Mouse (Mus musculus) thymus, postnatal 25 days (tissue): ENCODE results near the gene Rbm20.
"Not testable (repeated sequence)": the region's sequence is repeated elsewhere in the genome, so short reads cannot be mapped to it uniquely, and the experiment has no call there.

Experiments used
- DNase-seq: peaks from one replicate; pipeline ENCODE4 v3.0.0; 2022

Gene Rbm20

DNA sequence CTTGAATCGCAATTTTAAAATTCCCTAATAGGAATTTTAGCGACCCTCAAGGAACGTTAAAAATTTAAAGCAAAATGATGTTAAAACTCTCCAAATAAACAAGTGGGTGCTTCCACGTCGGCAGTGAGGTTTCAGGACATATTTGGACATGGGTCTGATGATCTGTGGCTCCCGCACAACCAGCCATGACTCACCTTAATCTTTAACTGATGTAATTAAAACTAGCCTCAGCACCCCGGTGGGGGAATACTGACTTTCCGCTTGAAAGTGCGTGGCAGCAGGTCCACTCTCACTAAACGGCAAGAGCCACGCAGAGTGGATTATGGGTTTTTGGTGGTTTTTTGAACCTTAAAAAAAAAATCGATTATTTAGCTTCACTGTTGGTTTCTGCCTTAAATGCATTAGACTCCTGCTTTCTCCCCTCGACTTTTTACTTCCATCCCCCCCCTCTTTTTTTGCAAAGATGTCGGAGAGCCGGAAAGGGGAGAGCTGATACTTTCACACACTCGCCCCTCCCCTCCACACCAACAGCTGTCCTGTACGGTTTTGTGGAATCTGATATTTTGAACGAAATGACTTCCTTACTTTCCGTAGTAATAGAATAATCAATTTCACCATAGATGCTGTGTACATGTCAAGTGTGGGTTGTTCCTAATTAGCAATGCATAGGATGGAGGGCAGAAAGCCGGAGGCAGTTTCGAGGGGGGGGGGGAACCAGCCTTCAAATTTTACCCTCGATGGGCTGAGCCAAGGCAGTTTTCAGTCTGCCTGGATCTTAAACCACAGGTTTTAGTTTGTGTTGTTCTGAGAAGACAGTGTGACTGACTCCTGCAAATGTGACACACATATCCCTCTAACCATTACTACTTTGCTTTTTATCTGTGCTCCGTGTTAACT lies 117.1 kb downstream of the Rbm20 start:
- DNase-seq: no peak

DNA sequence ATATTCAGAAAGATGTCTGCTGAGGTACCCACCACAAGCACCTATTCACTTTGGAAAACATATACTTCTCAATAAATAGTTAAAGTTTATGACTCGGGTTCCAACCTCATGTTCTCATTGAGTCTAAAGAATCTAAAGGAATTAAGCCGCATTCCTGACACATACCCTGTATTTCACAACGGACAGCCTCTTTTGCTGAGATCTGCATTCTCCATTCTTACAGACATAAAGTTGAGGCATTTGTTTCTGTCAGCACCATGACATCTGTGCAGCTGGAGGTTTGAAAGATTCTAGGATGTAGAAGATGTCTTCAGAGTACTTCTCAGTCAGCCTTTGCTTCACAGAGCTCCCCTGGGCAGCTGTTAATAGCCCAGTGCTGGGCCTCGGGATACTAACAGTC lies 117.9 kb downstream of the Rbm20 start:
- no peak for DNase-seq

DNA sequence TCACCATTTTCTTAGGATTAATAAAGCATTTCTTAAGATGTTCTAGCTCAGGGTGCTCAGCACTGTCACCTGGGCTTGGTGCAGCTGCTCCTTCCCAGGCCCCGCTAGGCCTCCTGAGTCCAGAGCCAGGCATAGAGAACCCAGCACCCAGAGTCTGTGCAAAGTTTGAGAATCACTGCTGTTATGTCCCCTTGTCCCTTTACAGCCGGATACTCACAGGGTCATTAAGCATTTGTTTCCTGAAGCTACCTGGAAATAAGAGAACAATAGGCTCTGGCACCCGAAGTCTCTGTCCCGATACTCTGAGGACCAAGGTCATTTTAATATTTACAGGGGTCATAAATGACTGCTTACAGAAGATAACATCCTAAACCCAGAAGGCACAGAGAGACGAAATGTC lies 118.9 kb downstream of the Rbm20 start:
- DNase-seq: no peak

DNA sequence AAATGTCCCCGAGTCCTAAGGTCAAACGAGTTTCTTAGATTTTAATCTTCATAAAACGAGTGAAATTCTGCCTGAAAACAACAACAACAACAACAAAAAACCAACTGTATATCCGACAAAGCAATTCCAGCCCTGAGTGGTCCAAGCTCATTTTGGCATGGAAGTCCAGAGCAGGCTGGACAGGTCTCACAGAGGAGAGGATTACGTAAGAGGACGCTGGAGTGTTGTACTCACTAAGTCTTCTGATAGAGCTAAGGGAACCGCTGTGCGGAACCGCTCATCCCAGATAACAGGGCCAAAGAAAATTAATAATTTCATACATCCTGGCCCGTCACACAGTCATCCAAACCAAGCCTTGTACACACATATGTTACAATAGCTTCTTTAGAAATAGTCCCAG lies 120.7 kb downstream of the Rbm20 start:
- DNase-seq: no peak

DNA sequence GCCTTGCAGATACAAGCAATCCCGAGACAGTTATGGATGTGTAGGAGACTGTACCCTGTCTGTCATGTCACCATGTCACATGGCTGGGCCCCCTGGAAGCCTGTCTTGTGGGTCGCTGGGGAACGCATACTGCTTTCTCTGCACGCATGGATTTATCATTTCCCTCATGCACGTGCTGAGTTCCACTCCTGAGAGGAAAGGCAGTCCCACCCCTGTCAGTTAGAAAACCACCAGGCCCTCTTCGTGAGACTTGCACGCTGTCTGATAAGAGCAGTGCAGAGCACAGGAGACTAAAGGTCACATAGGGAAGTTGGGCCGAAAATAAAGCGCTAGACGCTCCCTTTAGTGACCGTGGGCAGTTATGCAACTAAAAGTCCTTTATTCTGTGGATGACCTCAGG lies 122.8 kb downstream of the Rbm20 start:
- DNase-seq: no peak

DNA sequence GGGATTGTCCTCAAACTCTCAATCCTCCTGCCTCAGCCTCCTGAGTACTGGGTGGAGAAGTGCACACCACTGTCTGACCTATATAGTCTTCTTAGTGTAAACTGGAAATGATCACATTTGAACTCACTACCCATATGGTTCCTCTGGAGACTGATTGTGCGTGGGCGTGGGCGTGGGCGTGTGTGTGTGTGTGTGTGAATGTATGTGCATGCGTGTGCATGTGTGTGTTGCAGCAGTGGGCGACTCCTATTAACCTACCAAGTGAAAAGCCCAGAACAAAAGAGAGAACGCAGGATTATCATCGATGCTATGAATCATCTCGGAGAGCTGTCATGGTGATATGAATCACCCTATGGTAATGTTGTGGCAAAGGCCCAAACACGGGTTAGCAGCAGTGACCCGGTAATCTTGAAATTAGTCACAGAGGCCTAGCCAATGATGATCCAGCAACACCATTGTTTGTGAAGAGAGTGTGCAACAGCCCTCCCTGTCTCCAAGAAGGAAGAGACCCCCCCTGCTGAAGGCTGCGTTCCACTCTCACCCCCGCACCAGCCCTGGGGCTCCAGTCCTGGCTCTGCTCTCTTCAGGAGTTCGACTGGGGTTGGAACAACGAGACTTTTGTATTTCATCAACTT lies 123.4 kb downstream of the Rbm20 start:
- no peak for DNase-seq

DNA sequence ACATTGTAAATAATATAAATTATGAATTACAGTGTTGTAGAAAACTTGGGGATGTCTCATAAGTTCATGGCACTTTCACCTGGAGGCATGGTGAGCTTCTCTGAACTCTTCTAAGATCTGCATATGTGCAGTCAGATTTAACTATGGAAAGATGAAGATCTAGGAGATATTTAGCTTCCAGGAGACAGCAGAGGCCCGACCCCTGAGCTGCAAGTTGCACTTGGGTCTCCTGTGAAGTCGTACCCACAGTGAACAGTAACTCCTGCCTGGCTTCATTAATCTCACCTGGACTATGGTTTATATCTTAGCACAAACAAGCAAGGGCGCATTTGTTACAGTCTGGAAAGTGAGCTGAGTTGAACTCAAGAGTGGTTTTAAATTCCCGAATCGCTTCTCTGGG lies 124.3 kb downstream of the Rbm20 start:
- DNase-seq: no peak

DNA sequence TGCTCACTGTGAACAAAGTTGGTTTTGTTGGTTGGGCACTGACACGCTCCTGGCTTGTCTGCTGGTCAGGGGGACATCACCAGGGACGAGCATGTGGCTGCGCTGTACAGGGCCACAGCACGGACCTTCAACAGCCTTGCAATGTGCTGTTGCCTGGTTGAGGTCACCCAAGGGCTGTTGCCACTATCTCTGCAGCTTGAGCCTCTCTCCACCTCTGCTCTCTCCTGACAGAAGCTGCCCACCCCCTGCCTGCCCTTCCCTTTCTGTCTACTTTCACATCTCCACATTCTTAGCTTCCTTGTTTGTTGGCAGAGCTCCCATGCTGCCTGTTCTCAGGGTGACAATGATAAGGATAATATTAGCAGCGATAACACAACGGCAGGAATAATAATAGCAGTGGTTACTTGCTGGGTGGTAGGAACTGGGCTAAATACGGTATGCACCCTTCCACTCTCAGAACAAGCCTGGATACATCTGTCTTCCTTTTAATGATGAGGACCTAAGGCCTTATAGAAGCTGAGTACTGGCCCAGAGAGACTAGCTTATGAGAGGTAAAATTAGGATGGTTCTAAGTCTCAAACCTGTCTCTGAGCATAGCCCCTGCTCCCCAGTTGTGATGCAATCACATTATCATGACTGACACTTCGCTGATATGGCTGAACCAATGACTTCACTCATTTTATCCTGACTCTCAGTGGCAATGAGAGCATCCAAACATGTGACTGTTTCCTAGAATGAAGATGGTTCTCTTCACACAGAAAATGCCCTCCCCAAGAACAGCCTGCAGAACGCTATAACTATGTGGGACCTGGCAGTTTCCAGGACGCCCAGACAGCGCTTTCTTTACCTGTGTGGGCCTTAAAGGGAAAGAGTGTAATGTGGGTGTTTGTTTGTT lies 124.9 kb downstream of the Rbm20 start:
- DNase-seq: no peak

DNA sequence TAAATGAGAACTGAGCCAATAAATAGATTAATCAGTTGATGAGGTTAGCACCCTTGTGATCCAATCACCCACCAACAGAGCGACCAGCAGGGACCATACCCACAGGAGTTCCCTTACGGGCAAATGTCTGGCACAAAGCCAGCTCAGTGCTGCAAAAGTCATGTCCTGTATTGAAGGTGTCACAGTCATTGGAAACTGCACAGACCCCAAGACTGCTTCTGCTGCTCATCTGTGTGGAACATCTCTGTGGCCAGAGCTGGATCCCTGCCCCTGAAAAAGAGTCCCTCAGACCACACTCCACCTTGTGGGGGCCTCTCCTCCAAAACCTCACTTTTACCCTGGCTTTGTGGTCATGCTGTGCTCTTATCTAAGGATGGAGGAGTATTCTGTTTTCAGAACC lies 126.8 kb downstream of the Rbm20 start:
- no peak for DNase-seq

DNA sequence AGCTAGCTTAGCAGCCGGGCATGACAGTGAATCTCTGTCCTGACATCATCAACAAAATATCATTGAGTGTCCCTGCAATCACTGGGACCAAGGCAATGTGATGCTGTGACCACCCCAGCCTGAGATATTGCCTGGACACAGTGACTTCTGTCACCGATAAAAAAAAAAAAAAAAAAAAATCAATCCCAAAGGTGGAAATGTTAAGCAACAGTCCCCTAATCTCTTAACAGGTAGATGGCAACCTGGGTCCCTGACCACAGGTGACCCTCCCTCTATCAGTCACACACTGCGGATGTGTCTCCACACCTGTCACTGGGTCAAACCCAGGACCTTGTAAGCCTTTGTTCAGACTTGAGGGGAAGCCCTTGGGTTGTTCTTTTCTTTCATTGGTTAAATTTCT lies 128.0 kb downstream of the Rbm20 start:
- DNase-seq: no peak

DNA sequence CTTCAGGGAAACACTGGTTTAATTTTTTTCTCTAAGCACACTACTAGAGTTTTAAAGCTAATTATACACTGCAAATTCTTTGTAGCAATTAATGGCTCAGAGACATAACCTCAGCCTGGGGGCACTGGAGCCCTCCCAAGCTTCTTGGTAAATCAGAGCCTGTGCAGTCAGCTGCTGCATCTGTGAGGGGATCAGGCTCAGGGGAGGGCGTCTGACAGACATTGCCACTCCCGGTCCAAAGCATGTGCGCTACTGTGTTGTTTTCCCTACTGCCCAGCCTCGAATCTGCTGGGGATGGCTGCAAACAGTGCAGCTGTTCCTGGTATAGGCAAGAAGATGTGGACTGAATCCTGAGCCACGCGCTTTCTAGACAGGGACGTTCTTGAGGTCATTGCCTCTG lies 129.0 kb downstream of the Rbm20 start:
- DNase-seq: no peak

DNA sequence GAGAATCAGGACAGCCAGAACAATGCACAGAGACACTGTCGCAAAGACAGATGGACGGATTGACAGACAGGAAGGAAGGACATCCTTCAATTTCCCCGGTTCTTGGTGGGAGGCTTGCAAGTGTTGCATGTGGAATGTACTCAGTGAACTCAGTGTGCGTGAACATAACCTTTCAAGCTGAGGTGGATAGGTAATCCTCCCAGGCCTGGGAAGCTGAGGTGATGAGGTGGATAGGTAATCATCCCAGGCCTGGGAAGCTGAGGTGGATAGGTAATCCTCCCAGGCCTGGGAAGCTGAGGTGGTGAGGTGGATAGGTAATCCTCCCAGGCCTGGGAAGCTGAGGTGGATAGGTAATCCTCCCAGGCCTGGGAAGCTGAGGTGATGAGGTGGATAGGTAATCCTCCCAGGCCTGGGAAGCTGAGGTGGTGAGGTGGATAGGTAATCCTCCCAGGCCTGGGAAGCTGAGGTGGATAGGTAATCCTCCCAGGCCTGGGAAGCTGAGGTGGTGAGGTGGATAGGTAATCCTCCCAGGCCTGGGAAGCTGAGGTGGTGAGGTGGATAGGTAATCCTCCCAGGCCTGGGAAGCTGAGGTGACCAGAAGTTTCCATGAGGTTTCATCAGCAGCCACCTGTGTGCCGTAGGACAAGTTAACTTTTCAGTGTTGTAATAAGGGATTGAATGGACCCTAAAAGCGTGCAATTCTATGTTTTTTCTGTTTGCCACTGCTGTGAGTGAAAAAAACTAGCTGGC lies 129.6 kb downstream of the Rbm20 start:
- not testable (repeated sequence) for DNase-seq

DNA sequence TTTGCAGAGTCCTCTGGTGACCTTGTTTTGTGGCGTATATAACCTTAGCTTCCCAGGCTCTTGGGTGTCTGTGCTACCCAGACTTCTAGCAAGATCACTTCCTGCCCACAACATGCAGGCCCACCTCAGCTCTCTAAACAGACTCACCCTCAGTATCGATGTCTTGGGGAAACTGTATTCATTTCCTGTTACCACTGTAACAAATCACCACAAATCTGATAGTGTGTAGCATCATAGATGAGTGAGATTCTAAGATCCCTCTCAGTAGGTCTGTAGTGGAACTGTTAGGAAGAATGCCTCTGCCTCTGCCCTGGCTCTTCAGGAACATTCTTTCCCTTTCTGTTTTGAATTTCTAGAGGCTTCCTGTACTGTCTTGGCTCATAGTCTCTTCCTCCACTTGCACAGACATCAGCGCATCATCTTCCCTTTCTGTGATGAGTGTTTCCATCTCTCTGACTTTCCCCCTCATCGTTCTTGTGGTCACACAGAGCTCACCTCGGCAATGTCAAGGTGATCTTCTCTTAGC lies 130.2 kb downstream of the Rbm20 start:
- DNase-seq: peak; percentile 54

DNA sequence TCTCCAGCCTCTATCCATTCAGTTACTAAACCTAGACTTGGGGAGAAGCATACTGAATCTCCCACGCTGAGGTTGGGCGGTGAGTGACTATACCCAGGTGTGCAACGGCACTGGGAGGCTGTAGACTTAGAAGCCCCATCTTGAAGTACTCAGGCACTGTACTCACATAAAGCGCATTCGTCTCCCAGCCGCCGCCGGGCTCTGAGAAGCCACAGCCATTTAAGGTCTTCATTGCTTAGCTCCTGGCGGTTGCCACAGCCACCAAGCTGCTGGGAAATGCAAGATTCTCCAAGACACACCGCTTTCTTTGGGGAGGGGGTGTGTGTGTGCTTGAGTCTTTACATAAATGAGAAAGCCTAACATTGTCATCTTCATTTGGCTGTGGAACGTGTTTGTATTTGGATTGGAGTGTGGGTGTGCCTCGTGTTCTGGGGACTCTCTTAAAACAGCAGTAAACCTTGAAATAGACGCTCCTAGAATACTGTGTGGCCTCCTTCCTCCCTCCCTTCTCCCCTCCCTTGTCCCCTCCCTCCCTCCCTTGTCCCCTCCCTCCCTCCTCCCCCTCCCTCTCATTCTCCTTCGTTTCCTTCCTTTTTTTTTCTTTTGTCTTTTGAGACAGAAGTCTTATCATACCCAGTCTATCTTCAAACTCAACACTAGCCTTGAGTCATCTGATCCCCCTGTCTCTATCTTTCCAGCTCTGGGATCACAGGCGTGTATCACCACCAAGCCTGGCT lies 131.1 kb downstream of the Rbm20 start:
- peak; percentile 45 for DNase-seq

DNA sequence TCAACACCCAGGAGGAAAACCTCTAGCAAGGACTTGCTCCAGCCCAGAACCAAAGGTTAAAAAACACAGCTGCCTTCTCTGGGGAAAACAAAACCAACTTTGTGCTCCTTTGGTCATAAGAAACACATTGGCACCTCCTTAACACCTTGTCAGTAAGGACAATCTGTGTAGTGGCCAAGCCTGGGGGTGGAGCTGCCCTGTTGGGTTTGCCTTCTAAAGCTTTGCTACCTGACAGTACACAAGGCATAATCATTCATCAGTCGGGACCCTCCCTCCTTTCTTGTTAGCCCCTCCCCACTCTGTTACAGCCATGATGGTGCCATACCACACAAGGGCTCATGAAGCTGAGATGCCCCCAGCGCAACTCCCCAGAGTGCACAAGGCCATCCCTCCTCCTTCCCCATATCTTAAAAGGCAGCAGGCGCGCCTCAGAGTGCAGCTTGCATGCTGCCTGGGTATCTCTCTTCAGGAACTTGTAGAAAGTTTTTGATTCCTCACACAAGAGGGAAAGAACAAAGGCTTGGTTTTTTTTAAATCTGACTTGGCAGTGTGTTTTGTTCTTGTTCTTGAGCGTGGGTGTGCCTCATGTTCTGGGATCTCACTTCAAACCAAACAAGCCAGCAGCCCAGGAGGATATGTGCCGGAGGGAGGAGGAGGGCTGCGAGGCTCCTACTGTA lies 132.2 kb downstream of the Rbm20 start:
- DNase-seq: peak; percentile 36

DNA sequence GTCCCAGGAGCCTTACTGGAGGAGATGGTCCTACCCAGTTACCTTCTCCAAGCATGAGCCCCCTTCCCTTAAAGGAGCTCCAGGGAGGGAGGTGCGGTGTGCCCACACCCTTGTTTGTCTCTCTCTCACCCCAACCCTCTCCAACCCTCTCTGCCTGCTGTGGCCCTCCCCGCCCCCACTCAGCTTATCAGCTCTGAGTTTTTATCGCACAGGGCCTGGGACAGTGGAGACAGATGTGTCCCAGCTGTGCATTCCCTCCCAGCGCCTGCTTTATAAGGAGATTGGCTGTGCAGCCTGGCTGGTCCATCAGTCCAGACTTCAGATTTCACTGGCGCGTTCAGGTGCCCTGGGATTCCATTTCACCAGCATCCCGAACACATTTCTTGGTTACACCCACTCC lies 132.9 kb downstream of the Rbm20 start:
- no peak for DNase-seq

DNA sequence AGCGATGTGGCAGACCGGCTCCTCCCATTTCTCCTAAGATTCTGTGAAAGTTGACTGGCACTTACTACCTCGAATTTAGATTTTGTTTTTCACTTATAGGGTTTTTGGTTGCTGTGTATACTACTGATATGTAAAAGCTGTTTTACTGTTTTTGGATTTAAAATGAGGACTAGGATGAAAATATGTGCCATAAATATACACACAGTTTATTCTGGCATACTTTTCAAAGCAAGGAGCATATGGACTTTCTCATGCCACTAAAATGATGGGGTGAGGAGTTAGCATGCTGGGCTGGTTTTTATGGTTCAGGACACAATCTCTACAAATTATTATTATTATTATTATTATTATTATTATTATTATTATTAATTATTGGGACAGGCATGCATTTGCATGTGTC lies 133.5 kb downstream of the Rbm20 start:
- DNase-seq: no peak

DNA sequence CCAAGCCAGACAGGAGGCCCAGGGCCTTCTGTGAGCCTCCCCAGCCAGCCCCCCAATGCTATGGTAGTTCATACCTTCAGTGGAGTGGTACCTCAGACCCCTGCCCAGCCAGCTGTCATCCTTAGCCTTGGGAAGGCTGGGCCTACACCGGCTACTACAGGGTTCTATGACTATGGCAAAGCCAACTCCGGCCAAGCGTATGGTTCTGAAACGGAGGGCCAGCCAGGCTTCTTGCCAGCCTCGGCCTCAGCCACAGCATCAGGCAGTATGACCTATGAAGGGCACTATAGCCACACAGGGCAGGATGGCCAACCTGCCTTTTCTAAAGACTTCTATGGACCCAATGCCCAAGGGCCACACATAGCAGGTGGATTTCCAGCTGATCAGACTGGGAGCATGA lies 136.5 kb downstream of the Rbm20 start:
- no peak for DNase-seq

DNA sequence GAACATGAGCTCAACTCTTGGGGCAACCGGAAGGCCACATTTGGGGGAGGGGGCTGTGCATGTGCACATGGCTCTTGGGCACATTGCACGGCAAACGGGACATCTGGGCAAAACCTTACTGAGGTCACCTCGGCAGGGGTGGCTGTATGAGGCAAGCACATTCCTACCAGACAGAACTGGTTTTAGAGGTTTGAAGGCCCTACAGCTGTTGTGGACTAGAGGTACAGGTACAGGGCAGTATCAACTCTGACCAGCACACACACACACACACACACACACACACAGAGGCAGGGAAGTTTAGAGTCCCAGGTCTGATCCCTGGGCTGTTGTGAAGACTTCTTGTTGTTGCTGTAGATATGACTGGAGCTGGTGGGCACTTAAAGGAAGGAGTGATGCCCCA lies 138.6 kb downstream of the Rbm20 start:
- no peak for DNase-seq

DNA sequence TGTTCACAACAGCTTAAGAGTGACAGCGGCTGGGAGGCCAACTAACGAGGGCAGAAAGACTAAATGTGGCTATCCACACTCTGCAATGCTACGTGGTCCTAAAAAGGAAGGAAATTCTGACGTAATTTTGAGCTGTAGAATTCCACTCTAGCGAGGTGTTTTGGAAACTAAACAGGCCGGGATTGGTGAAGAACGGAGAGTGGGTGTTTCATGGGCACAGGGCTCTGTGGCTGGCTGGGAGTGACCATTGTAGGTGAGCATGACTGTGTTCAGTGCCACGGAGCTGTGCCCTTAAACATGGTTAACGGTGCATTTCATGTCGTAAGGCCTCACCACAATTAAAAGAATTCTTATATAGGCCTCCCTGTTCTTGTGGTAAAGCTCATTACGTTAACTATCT lies 139.1 kb downstream of the Rbm20 start:
- no peak for DNase-seq

DNA sequence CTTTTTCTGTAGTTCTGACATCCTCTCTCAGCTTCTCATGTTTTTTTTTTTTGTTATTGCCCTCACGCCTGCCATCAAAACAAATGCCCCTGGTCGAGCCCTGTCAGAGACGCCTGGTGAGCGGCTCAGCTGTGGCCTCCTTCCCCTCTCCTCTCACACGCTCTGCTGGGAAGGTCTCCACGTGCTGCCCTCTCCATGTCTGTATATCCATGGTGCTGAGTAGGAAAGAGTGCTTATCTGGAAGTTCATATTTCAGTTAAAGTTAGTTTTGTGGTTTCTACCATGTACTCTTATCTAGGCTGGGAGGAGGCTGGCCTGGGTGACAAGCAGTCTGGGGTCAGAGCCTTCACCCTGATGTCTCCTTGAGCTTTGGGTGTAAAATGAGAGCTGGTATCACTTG lies 142.2 kb downstream of the Rbm20 start:
- no peak for DNase-seq
